Mouse (Mus musculus): Measurements from ENCODE around the gene Ptk6.
A peak's percentile ranks its signal among the peaks of the same experiment; 100 is the strongest.

DNA sequence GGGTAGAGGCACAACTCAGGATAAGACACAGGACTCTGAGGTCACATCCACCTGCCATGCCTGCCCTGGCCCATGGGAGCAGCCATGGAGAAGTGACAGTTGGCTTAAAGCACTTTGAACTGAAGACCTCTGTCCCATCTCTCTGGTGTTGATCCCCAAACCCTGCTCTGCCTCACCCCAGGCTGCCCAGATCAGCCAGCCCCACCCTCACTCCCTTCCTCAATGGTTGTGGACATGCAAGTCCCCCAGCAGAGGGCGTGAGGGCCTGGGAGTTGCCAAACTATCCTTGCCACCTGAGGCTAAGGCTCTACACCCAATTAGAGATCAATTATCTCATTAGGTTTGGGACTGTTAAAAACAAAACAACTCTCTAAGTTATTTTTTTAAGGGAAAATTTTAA is 48.8 kb downstream of the Ptk6 start:
- TF ChIP-seq CTCF (IDR thresholded peaks at IDR 0.05; ENCODE audit: low read depth, low read length) (peak; percentile 16; the same call in 1 of the 2 replicates), GATA1 (IDR thresholded peaks at IDR 0.05; ENCODE audit: borderline replicate concordance, low read length) (no peak), TAL1 (conservative IDR thresholded peaks at IDR 0.05; ENCODE audit: low read depth, low read length) (no peak), POLR2AphosphoS5 (IDR thresholded peaks at IDR 0.05; ENCODE audit: insufficient replicate concordance, low read depth, low read length) (no peak), GATA2 (IDR thresholded peaks at IDR 0.05; ENCODE audit: borderline replicate concordance, low read depth, low read length) (no peak)

Data from G1E (cell line).